Comparison of ENCODE assay signal across 20 mouse cellular contexts in the genomic region with DNA sequence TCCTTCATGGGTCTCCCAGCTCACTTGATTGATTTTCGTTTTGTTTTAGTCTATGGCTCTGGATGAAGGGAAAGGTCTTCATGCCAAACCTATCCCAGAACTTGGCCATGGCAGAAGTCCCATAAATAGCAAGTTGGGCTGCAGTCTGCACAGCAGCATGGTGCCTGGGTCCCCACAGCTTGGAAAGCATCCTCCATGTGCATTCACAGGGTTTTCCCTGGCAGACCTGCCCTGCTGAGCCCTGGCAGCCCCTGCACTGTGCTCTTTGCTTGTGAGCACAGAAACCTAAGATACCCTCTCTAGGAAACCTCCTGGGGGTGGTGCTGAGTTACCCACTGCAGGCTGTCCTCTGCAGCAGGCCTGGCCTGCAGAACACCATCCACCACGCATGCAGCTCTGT. TPM values are rescaled to one million over a fixed set of nuclear protein-coding genes. Genes with fewer than 3 reads are reported as not detected.
DNase-seq lines count a peak whose midpoint lies in the region; ATAC-seq lines count a peak whose summit lies in the region.
"Had no signal": no experiment of that assay in that cellular context is flagged by ENCODE, and none has a peak within 500 bp of the region (broad histone marks: within the 10 kb centered on the region; RNA-seq: fewer than 3 reads in every experiment).

No protein-coding gene starts in this region.

- no peak overlapping the region for H3K27ac ChIP-seq in forebrain, embryonic 16.5 days (ENCODE audit: low read length)
- H3K27ac ChIP-seq in forebrain, embryonic 12.5 days, result no peak overlapping the region
- H3K27ac ChIP-seq in limb, embryonic 15.5 days, result peak overlapping the region; percentile 18; the same call in 1 of the 2 replicates
- no peak overlapping the region for H3K27ac ChIP-seq in limb, embryonic 10.5 days
- H3K27ac ChIP-seq: embryonic facial prominence, embryonic 13.5 days; forebrain, embryonic 10.5 days; heart, embryonic 10.5 days; hindbrain, embryonic 14.5 days had no signal

- no peak overlapping the region for H3K4me2 ChIP-seq in forebrain, embryonic 16.5 days (ENCODE audit: low read length)
- no peak overlapping the region for H3K4me2 ChIP-seq in forebrain, embryonic 12.5 days
- H3K4me2 ChIP-seq in limb, embryonic 15.5 days, result no peak overlapping the region
- H3K4me2 ChIP-seq: embryonic facial prominence, embryonic 13.5 days; hindbrain, embryonic 14.5 days had no signal

- no peak overlapping the region for H3K4me3 ChIP-seq in forebrain, embryonic 16.5 days (replicated peaks; ENCODE audit: low read length)
- H3K4me3 ChIP-seq in forebrain, embryonic 12.5 days (replicated peaks), result no peak overlapping the region
- H3K4me3 ChIP-seq in limb, embryonic 15.5 days, result no peak overlapping the region
- H3K4me3 ChIP-seq in limb, embryonic 10.5 days, result no peak overlapping the region
- H3K4me3 ChIP-seq: embryonic facial prominence, embryonic 13.5 days; erythroblast, embryonic 14.5 days; forebrain, embryonic 10.5 days; heart, embryonic 10.5 days had no signal

- no peaks in the 10 kb centered on the region for H3K36me3 ChIP-seq in forebrain, embryonic 16.5 days (ENCODE audit: control insufficient read depth, insufficient read depth)
- no peaks in the 10 kb centered on the region for H3K36me3 ChIP-seq in forebrain, embryonic 12.5 days (replicated peaks)
- H3K36me3 ChIP-seq in limb, embryonic 15.5 days, result no peaks in the 10 kb centered on the region
- no peaks in the 10 kb centered on the region for H3K36me3 ChIP-seq in limb, embryonic 10.5 days
- H3K36me3 ChIP-seq: embryonic facial prominence, embryonic 13.5 days; forebrain, embryonic 10.5 days; heart, embryonic 10.5 days had no signal

- WGBS in forebrain, embryonic 16.5 days, result 49% methylated on average over 2 of the region's 2 CpGs
- WGBS in forebrain, embryonic 12.5 days, result 81% methylated on average over 2 of the region's 2 CpGs
- WGBS in limb, embryonic 15.5 days, result 63% methylated on average over 2 of the region's 2 CpGs
- WGBS in limb, embryonic 10.5 days, result 88% methylated on average over 2 of the region's 2 CpGs

- no peaks in the 10 kb centered on the region for H3K9me3 ChIP-seq in forebrain, embryonic 16.5 days (ENCODE audit: control insufficient read depth, low read length)
- H3K9me3 ChIP-seq in forebrain, embryonic 12.5 days, result no peaks in the 10 kb centered on the region
- no peaks in the 10 kb centered on the region for H3K9me3 ChIP-seq in limb, embryonic 15.5 days
- no peaks in the 10 kb centered on the region for H3K9me3 ChIP-seq in limb, embryonic 10.5 days (replicated peaks)
- H3K9me3 ChIP-seq: embryonic facial prominence, embryonic 13.5 days; forebrain, embryonic 10.5 days; heart, embryonic 10.5 days had no signal

- H3K27me3 ChIP-seq in forebrain, embryonic 16.5 days (replicated peaks; ENCODE audit: control insufficient read depth, insufficient read depth, low read length), result no peaks in the 10 kb centered on the region
- peaks cover 19% of the 10 kb centered on the region for H3K27me3 ChIP-seq in forebrain, embryonic 12.5 days
- no peaks in the 10 kb centered on the region for H3K27me3 ChIP-seq in limb, embryonic 15.5 days
- H3K27me3 ChIP-seq in limb, embryonic 10.5 days (ENCODE audit: low read depth, poor library complexity, severe bottlenecking), result no peaks in the 10 kb centered on the region
- H3K27me3 ChIP-seq: embryonic facial prominence, embryonic 13.5 days had no signal

- peak; percentile 69 for DNase-seq in cerebellum, postnatal 25 days
- no peak for DNase-seq in cerebellum, adult 9-11 months
- DNase-seq in limb, embryonic 10.5 days (ENCODE audit: low spot score), result no peak
- DNase-seq in kidney, adult 11 months, result no peak
- DNase-seq: adrenal gland, adult 2 months; adrenal gland, postnatal 25 days; cerebellum, adult 8-10 months; gastrocnemius, postnatal 10 days; heart, adult 18-20 months; heart, postnatal 10 days; kidney, adult 8-10 months had no signal

- no peak overlapping the region for H3K9ac ChIP-seq in forebrain, embryonic 16.5 days (replicated peaks; ENCODE audit: low read depth, low read length)
- no peak overlapping the region for H3K9ac ChIP-seq in forebrain, embryonic 12.5 days
- no peak overlapping the region for H3K9ac ChIP-seq in limb, embryonic 15.5 days
- H3K9ac ChIP-seq: embryonic facial prominence, embryonic 13.5 days; hindbrain, embryonic 14.5 days had no signal

- peaks cover 5% of the 10 kb centered on the region; the same call in 1 of the 2 replicates for H3K4me1 ChIP-seq in forebrain, embryonic 16.5 days (replicated peaks; ENCODE audit: control insufficient read depth, insufficient read depth, low read length)
- peaks cover 6% of the 10 kb centered on the region for H3K4me1 ChIP-seq in forebrain, embryonic 12.5 days
- peaks cover 27% of the 10 kb centered on the region for H3K4me1 ChIP-seq in limb, embryonic 15.5 days
- H3K4me1 ChIP-seq in limb, embryonic 10.5 days, result peaks cover 18% of the 10 kb centered on the region

- peak; percentile 61; the same call in 1 of the 2 replicates for ATAC-seq in forebrain, embryonic 16.5 days
- no peak for ATAC-seq in forebrain, embryonic 12.5 days (ENCODE audit: low FRiP score)
- no peak for ATAC-seq in limb, embryonic 15.5 days (ENCODE audit: insufficient number of reproducible peaks, low FRiP score, low TSS enrichment, low read depth)
- ATAC-seq: intestine, embryonic 16.5 days had no signal

RNA-seq across cellular contexts. Expression of a gene that starts 32.2 kb away (rescaled TPM):
- 6.8 and 9.3 TPM in 2 replicates for polyA plus RNA-seq in forebrain, embryonic 16.5 days (2015; fragmentation: Nextera tagmentation; extraction: Ambion mirVana)
- 7.6 and 12.7 TPM in 2 replicates for polyA plus RNA-seq in forebrain, embryonic 12.5 days (2016; fragmentation: Nextera tagmentation; extraction: Ambion mirVana)
- polyA plus RNA-seq in limb, embryonic 15.5 days (2015; fragmentation: Nextera tagmentation; extraction: Ambion mirVana), result 10.2 and 10.3 TPM in 2 replicates
- polyA plus RNA-seq in limb, embryonic 10.5 days (2016; fragmentation: Nextera tagmentation; extraction: Ambion mirVana), result 7.0 and 8.0 TPM in 2 replicates

Comparison
In these comparisons a context has a peak if more than half of its experiments do, and no peak if none do; other contexts are left out.
1. DNase-seq: peak in cerebellum, postnatal 25 days (2 of 2); none in cerebellum, adult 9-11 months (single experiment), limb, embryonic 10.5 days (single experiment) and kidney, adult 11 months (single experiment).